14 mouse cellular contexts compared by ENCODE assay signal in genomic region chr5:64884865-64885439, GRCm38 (mm10). TPM values are rescaled to one million over a fixed set of nuclear protein-coding genes. Genes with fewer than 3 reads are reported as not detected.
DNase-seq lines count a peak whose midpoint lies in the region; ATAC-seq and TF ChIP-seq lines count a peak whose summit lies in the region.
"Had no signal": no experiment of that assay in that cellular context is flagged by ENCODE, and none has a peak within 500 bp of the region (broad histone marks: within the 10 kb centered on the region; RNA-seq: fewer than 3 reads in every experiment).

No protein-coding gene starts in this region.

- peak; percentile 40 for DNase-seq in CD4-positive helper T cell, adult 2 months (ENCODE audit: low read depth, low spot score)
- peak; percentile 72 for DNase-seq in MEL (ENCODE audit: low read depth, low spot score)
- no peak for DNase-seq in embryo, embryonic 10.5 days (ENCODE audit: low spot score)
- DNase-seq in ovary, postnatal 36 days (ENCODE audit: low spot score): no peak
- DNase-seq: cerebellum, postnatal 25 days; kidney, adult 8-10 months; liver, embryonic 13.5 days; right cerebral cortex, postnatal 14 days had no signal

- no peaks in the 10 kb centered on the region for H3K9me3 ChIP-seq in kidney, embryonic 15.5 days (replicated peaks)
- H3K9me3 ChIP-seq in kidney, embryonic 14.5 days (ENCODE audit: control insufficient read depth, low read length): peaks cover 3% of the 10 kb centered on the region; the same call in 1 of the 2 replicates
- no peaks in the 10 kb centered on the region for H3K9me3 ChIP-seq in MEL (replicated peaks; ENCODE audit: insufficient read depth, low read length)
- H3K9me3 ChIP-seq: stomach, embryonic 15.5 days had no signal

- WGBS in kidney, embryonic 15.5 days: 78% methylated on average over 13 of the region's 13 CpGs
- 79% methylated on average over 13 of the region's 13 CpGs for WGBS in kidney, embryonic 14.5 days
- 56% methylated on average over 13 of the region's 13 CpGs for WGBS in macrophage (ENCODE audit: missing documents)

- no peak for TF ChIP-seq POLR2A in MEL (IDR thresholded peaks at IDR 0.05; ENCODE audit: control insufficient read depth in 1 of 2, insufficient read depth in 1 of 2, low read depth in 1 of 2, low read length in 2 of 2, poor library complexity in 1 of 2)

- no peak for TF ChIP-seq CTCF in MEL (IDR thresholded peaks at IDR 0.05 in 2 of 3, conservative IDR thresholded peaks at IDR 0.05 in 1 of 3; ENCODE audit: control insufficient read depth in 1 of 3, insufficient read depth in 1 of 3, low read depth in 2 of 3, low read length in 3 of 3, poor library complexity in 1 of 3, severe bottlenecking in 1 of 3)

- peaks cover 14% of the 10 kb centered on the region for H3K4me1 ChIP-seq in kidney, embryonic 15.5 days
- H3K4me1 ChIP-seq in kidney, embryonic 14.5 days (ENCODE audit: control insufficient read depth, insufficient read depth, low read length): peaks cover 3% of the 10 kb centered on the region; the same call in 1 of the 2 replicates
- no peaks in the 10 kb centered on the region; a peak in 1 of 4 replicates for H3K4me1 ChIP-seq in MEL (ENCODE audit: control insufficient read depth in 1 of 2, insufficient read depth in 2 of 2, low read length in 2 of 2)
- H3K4me1 ChIP-seq: hindbrain, embryonic 12.5 days had no signal

- no peak overlapping the region for H3K9ac ChIP-seq in kidney, embryonic 15.5 days
- no peak overlapping the region for H3K9ac ChIP-seq in kidney, embryonic 14.5 days (ENCODE audit: low read depth, low read length)
- H3K9ac ChIP-seq in MEL (ENCODE audit: control insufficient read depth, low read depth, low read length, poor library complexity, severe bottlenecking): peak overlapping the region; percentile 46
- H3K9ac ChIP-seq: hindbrain, embryonic 12.5 days; liver, embryonic 13.5 days; stomach, embryonic 15.5 days had no signal

- TF ChIP-seq RAD21 in MEL (IDR thresholded peaks at IDR 0.05; ENCODE audit: low read depth, low read length): no peak; the same call in 1 of the 2 replicates

- H3K79me2 ChIP-seq in MEL (ENCODE audit: control insufficient read depth, insufficient read depth, low read length, poor library complexity): no peaks in the 10 kb centered on the region
- no peaks in the 10 kb centered on the region for H3K79me2 ChIP-seq in macrophage (ENCODE audit: inconsistent target)

- no peaks in the 10 kb centered on the region for H3K27me3 ChIP-seq in kidney, embryonic 15.5 days
- no peaks in the 10 kb centered on the region for H3K27me3 ChIP-seq in kidney, embryonic 14.5 days (ENCODE audit: control insufficient read depth, insufficient read depth, low read length)
- no peaks in the 10 kb centered on the region for H3K27me3 ChIP-seq in MEL (ENCODE audit: control insufficient read depth in 1 of 2, insufficient read depth in 2 of 2, low read length in 2 of 2)
- H3K27me3 ChIP-seq: hindbrain, embryonic 12.5 days; liver, embryonic 13.5 days; stomach, embryonic 15.5 days had no signal

- H3K4me3 ChIP-seq in kidney, embryonic 15.5 days (replicated peaks): no peak overlapping the region
- no peak overlapping the region for H3K4me3 ChIP-seq in kidney, embryonic 14.5 days (ENCODE audit: low read length)
- H3K4me3 ChIP-seq in MEL (ENCODE audit: control insufficient read depth in 1 of 2, insufficient read depth in 1 of 2, low read depth in 2 of 2, low read length in 2 of 2) (peak overlapping the region; percentile 52 to 67), macrophage (ENCODE audit: inconsistent target) (no peak overlapping the region)
- H3K4me3 ChIP-seq: hindbrain, embryonic 12.5 days; liver, embryonic 13.5 days; stomach, embryonic 15.5 days had no signal

- H3K4me2 ChIP-seq in kidney, embryonic 15.5 days: no peak overlapping the region
- H3K4me2 ChIP-seq in kidney, embryonic 14.5 days (replicated peaks; ENCODE audit: low read depth, low read length): no peak overlapping the region
- H3K4me2 ChIP-seq: hindbrain, embryonic 12.5 days; stomach, embryonic 15.5 days had no signal

- ATAC-seq in kidney, embryonic 15.5 days (replicated peaks; ENCODE audit: low FRiP score): peak; percentile 42
- no peak for ATAC-seq in kidney, embryonic 14.5 days (ENCODE audit: low FRiP score, low TSS enrichment)

- H3K27ac ChIP-seq in kidney, embryonic 15.5 days: no peak overlapping the region
- H3K27ac ChIP-seq in kidney, embryonic 14.5 days (ENCODE audit: low read depth, low read length): no peak overlapping the region
- H3K27ac ChIP-seq in MEL (ENCODE audit: control insufficient read depth, low read depth, low read length) (peak overlapping the region; percentile 56), macrophage (peak overlapping the region; percentile 99)
- H3K27ac ChIP-seq: hindbrain, embryonic 12.5 days had no signal

- TF ChIP-seq EP300 in MEL (IDR thresholded peaks at IDR 0.05; ENCODE audit: low read depth in 1 of 2, low read length in 2 of 2): peak; percentile 48 to 54

- no peaks in the 10 kb centered on the region for H3K36me3 ChIP-seq in kidney, embryonic 15.5 days
- no peaks in the 10 kb centered on the region for H3K36me3 ChIP-seq in kidney, embryonic 14.5 days (ENCODE audit: control insufficient read depth, insufficient read depth, low read length)
- H3K36me3 ChIP-seq in MEL (ENCODE audit: control insufficient read depth in 1 of 2, insufficient read depth in 2 of 2, low read length in 2 of 2): no peaks in the 10 kb centered on the region
- H3K36me3 ChIP-seq in macrophage (ENCODE audit: inconsistent target): no peaks in the 10 kb centered on the region
- H3K36me3 ChIP-seq: hindbrain, embryonic 12.5 days; liver, embryonic 13.5 days; stomach, embryonic 15.5 days had no signal

TF ChIP-seq in MEL, 35 proteins besides CTCF, POLR2A, EP300 and RAD21 (continues in another document):
- TF ChIP-seq MAX (IDR thresholded peaks at IDR 0.05; ENCODE audit: low read length) (peak; percentile 53; the same call in 1 of the 2 replicates), BHLHE40 (IDR thresholded peaks at IDR 0.05; ENCODE audit: borderline replicate concordance, low read depth, low read length) (peak; percentile 87), TBP (IDR thresholded peaks at IDR 0.05; ENCODE audit: low read depth, low read length) (no peak), MAFK (IDR thresholded peaks at IDR 0.05; ENCODE audit: borderline replicate concordance, low read depth, low read length) (no peak), GABPA (IDR thresholded peaks at IDR 0.05; ENCODE audit: low read depth, low read length) (no peak), POLR2AphosphoS5 (IDR thresholded peaks at IDR 0.05; ENCODE audit: borderline replicate concordance, low read depth, low read length) (no peak), ZC3H11A (IDR thresholded peaks at IDR 0.05; ENCODE audit: low read depth, low read length) (no peak), JUND (IDR thresholded peaks at IDR 0.05; ENCODE audit: low read depth, low read length) (no peak), HCFC1 (IDR thresholded peaks at IDR 0.05; ENCODE audit: low read depth, low read length) (no peak), RCOR1 (IDR thresholded peaks at IDR 0.05; ENCODE audit: low read depth, low read length) (no peak), KAT2A (conservative IDR thresholded peaks at IDR 0.05; ENCODE audit: low read depth, low read length) (no peak), CHD2 (IDR thresholded peaks at IDR 0.05; ENCODE audit: low read length) (0 out of 2 replicates have a peak, but pooled peaks have one; percentile 9), NRF1 (IDR thresholded peaks at IDR 0.05; ENCODE audit: insufficient read depth, low read depth, low read length, poor library complexity, severe bottlenecking) (no peak), ELF1 (IDR thresholded peaks at IDR 0.05; ENCODE audit: low read depth, low read length) (no peak), MYB (IDR thresholded peaks at IDR 0.05; ENCODE audit: low read depth, low read length) (peak; percentile 25; the same call in 1 of the 2 replicates), CHD1 (IDR thresholded peaks at IDR 0.05; ENCODE audit: low read depth, low read length) (no peak), MXI1 (IDR thresholded peaks at IDR 0.05; ENCODE audit: low read depth, low read length) (peak; percentile 76), NELFE (IDR thresholded peaks at IDR 0.05; ENCODE audit: low read depth, low read length) (no peak), ZNF384 (IDR thresholded peaks at IDR 0.05; ENCODE audit: low read depth, low read length) (no peak), MEF2A (IDR thresholded peaks at IDR 0.05; ENCODE audit: extremely low read depth, insufficient replicate concordance, low read depth, low read length, poor library complexity, severe bottlenecking) (no peak), TCF12 (IDR thresholded peaks at IDR 0.05; ENCODE audit: low read depth, low read length) (peak; percentile 40; the same call in 1 of the 2 replicates), ZMIZ1 (IDR thresholded peaks at IDR 0.05; ENCODE audit: low read depth, low read length) (no peak), USF1 (IDR thresholded peaks at IDR 0.05; ENCODE audit: low read depth, low read length) (peak; percentile 50; the same call in 1 of the 2 replicates), E2F4 (IDR thresholded peaks at IDR 0.05; ENCODE audit: borderline replicate concordance, low read depth, low read length) (no peak), POLR2AphosphoS2 (IDR thresholded peaks at IDR 0.05; ENCODE audit: low read length) (no peak), MYC (IDR thresholded peaks at IDR 0.05; ENCODE audit: low read depth, low read length) (peak; percentile 63; the same call in 1 of the 2 replicates), MAZ (IDR thresholded peaks at IDR 0.05; ENCODE audit: low read depth, low read length) (peak; percentile 44; the same call in 1 of the 2 replicates), ZKSCAN1 (IDR thresholded peaks at IDR 0.05; ENCODE audit: low read depth, low read length) (no peak), SIN3A (IDR thresholded peaks at IDR 0.05; ENCODE audit: low read length) (peak; percentile 38; the same call in 1 of the 2 replicates), GATA1 (IDR thresholded peaks at IDR 0.05; ENCODE audit: low read depth, low read length) (peak; percentile 15; the same call in 1 of the 2 replicates)

RNA-seq across cellular contexts. Expression of gene Tlr1, which starts 48.4 kb away (rescaled TPM):
- 0.65 and 1.0 TPM in 2 replicates for polyA plus RNA-seq in kidney, embryonic 15.5 days (2015; fragmentation: Nextera tagmentation; extraction: Ambion mirVana)
- 0.70 and 0.89 TPM in 2 replicates for polyA plus RNA-seq in kidney, embryonic 14.5 days (2014; fragmentation: Nextera tagmentation; extraction: Ambion mirVana)
- total RNA-seq in MEL (2012; rRNA removed): not detected in 2 replicates
- polyA plus RNA-seq in MEL (2012; ENCODE audit: insufficient read depth in 1 of 2, insufficient read length in 2 of 2, low read depth in 1 of 2, low replicate concordance in 2 of 2, missing spikeins in 1 of 2): not detected
- 100 to 1,000 TPM in 23 of 26 experiments, 10 to 100 TPM in 3; 58.6 to 892 (median 270) TPM for total RNA-seq in macrophage (2018; cell fraction: chromatin; rRNA removed)
- total RNA-seq in macrophage (2018; cell fraction: cytosol; rRNA removed): 100 to 1,000 TPM in 13 of 26 experiments, 10 to 100 TPM in 13; 50.0 to 258 (median 139) TPM
- total RNA-seq in macrophage (2018; cell fraction: nucleus; rRNA removed): 1,000 to 10,000 TPM in 1 of 26 experiments, 100 to 1,000 TPM in 25; 183 to 1,172 (median 450) TPM
- 71.6 to 79.1 TPM (median 72.3 TPM) in 3 replicates for polyA plus RNA-seq in macrophage (2018)
- total RNA-seq: ES-E14 had no signal

Comparison
In these comparisons a context has a peak if more than half of its experiments do, and no peak if none do; other contexts are left out.
1. H3K27ac ChIP-seq: peak in MEL (single experiment) and macrophage (single experiment); none in kidney, embryonic 15.5 days (single experiment) and kidney, embryonic 14.5 days (single experiment).
2. H3K4me3 ChIP-seq: peak in MEL (2 of 2); none in kidney, embryonic 15.5 days (single experiment), kidney, embryonic 14.5 days (single experiment) and macrophage (single experiment).
3. DNase-seq: peak in CD4-positive helper T cell, adult 2 months (single experiment) and MEL (single experiment); none in embryo, embryonic 10.5 days (single experiment) and ovary, postnatal 36 days (single experiment).
4. RNA of gene Tlr1, which starts 48.4 kb away (polyA plus RNA-seq): 71.6 to 79.1 TPM in macrophage; 0.70 to 0.89 TPM in kidney, embryonic 14.5 days, 0.65 to 1.0 TPM in kidney, embryonic 15.5 days and not detected in MEL; every median in the first group is over 10 times any median in the second.